Comparison of ENCODE assay signal across 14 mouse cellular contexts in genomic region chr2:121916047-121916970, GRCm38 (mm10). TPM values are rescaled to one million over a fixed set of nuclear protein-coding genes. Genes with fewer than 3 reads are reported as not detected.
DNase-seq lines count a peak whose midpoint lies in the region; ATAC-seq and TF ChIP-seq lines count a peak whose summit lies in the region.
"Had no signal": no experiment of that assay in that cellular context is flagged by ENCODE, and none has a peak within 500 bp of the region (broad histone marks: within the 10 kb centered on the region; RNA-seq: fewer than 3 reads in every experiment).

No protein-coding gene starts in this region.

- H3K36me3 ChIP-seq in intestine, postnatal 0 days (ENCODE audit: control insufficient read depth, insufficient read depth) = no peaks in the 10 kb centered on the region
- peaks cover 1% of the 10 kb centered on the region; the same call in 1 of the 2 replicates for H3K36me3 ChIP-seq in intestine, embryonic 16.5 days (ENCODE audit: control insufficient read depth, insufficient read depth, low read length)
- H3K36me3 ChIP-seq: stomach, embryonic 15.5 days had no signal

- no peak overlapping the region for H3K4me3 ChIP-seq in intestine, postnatal 0 days (ENCODE audit: low read depth, low read length)
- no peak overlapping the region for H3K4me3 ChIP-seq in intestine, embryonic 16.5 days (ENCODE audit: low read length)
- H3K4me3 ChIP-seq: erythroblast, embryonic 14.5 days; liver, embryonic 13.5 days; stomach, embryonic 15.5 days had no signal

- no peak overlapping the region for H3K4me2 ChIP-seq in intestine, postnatal 0 days (replicated peaks; ENCODE audit: low read depth)
- no peak overlapping the region for H3K4me2 ChIP-seq in intestine, embryonic 16.5 days (ENCODE audit: low read depth, low read length)
- H3K4me2 ChIP-seq: liver, embryonic 13.5 days; stomach, embryonic 15.5 days had no signal

- H3K27me3 ChIP-seq in intestine, postnatal 0 days (replicated peaks; ENCODE audit: control insufficient read depth, insufficient read depth, low read length) = no peaks in the 10 kb centered on the region
- no peaks in the 10 kb centered on the region for H3K27me3 ChIP-seq in intestine, embryonic 16.5 days (replicated peaks; ENCODE audit: control insufficient read depth, insufficient read depth, low read length)
- H3K27me3 ChIP-seq: liver, embryonic 13.5 days; stomach, embryonic 15.5 days had no signal

- H3K9ac ChIP-seq in intestine, postnatal 0 days (ENCODE audit: low read depth, low read length) = no peak overlapping the region
- no peak overlapping the region for H3K9ac ChIP-seq in intestine, embryonic 16.5 days (ENCODE audit: low read depth, low read length)
- H3K9ac ChIP-seq: liver, embryonic 13.5 days; stomach, embryonic 15.5 days had no signal

- no peak for ATAC-seq in intestine, postnatal 0 days
- ATAC-seq in intestine, embryonic 16.5 days = no peak
- ATAC-seq: inflammation-experienced regulatory T-cells, adult 6 months had no signal

- H3K4me1 ChIP-seq in intestine, postnatal 0 days (replicated peaks; ENCODE audit: control insufficient read depth, insufficient read depth, low read length) = no peaks in the 10 kb centered on the region
- no peaks in the 10 kb centered on the region for H3K4me1 ChIP-seq in intestine, embryonic 16.5 days (ENCODE audit: control insufficient read depth, insufficient read depth, low read length)
- H3K4me1 ChIP-seq: liver, embryonic 13.5 days; stomach, embryonic 15.5 days had no signal

- H3K27ac ChIP-seq in intestine, postnatal 0 days (ENCODE audit: low read depth, low read length) = no peak overlapping the region
- no peak overlapping the region for H3K27ac ChIP-seq in intestine, embryonic 16.5 days (ENCODE audit: low read length)
- H3K27ac ChIP-seq: liver, embryonic 13.5 days; stomach, embryonic 15.5 days had no signal

- peak; percentile 16 for DNase-seq in layer of hippocampus, adult 11-12 months (ENCODE audit: low spot score)
- DNase-seq in layer of hippocampus, postnatal 36 days = no peak
- peak; percentile 23 to 24 for DNase-seq in right cerebral cortex, adult 2 months (ENCODE audit: low spot score in 2 of 2)
- DNase-seq in right cerebral cortex, postnatal 4 days = no peak
- peak; percentile 16 for DNase-seq in layer of hippocampus, adult 9-11 months
- DNase-seq: cerebellum, adult 11 months; heart, postnatal 36 days; liver, embryonic 13.5 days had no signal

- WGBS in intestine, postnatal 0 days = 72% methylated on average over 5 of the region's 5 CpGs
- WGBS in intestine, embryonic 16.5 days = 83% methylated on average over 5 of the region's 5 CpGs

- no peaks in the 10 kb centered on the region for H3K9me3 ChIP-seq in intestine, postnatal 0 days (ENCODE audit: control insufficient read depth)
- H3K9me3 ChIP-seq in intestine, embryonic 16.5 days (ENCODE audit: control insufficient read depth, low read length) = no peaks in the 10 kb centered on the region
- H3K9me3 ChIP-seq: liver, embryonic 13.5 days; stomach, embryonic 15.5 days had no signal

- TF ChIP-seq CTCF in intestine, postnatal 0 days (IDR thresholded peaks at IDR 0.05; ENCODE audit: low read depth) = no peak

RNA-seq across cellular contexts. Expression of gene Ctdspl2, which starts 39.5 kb away (rescaled TPM):
- 10 to 100 TPM; 38.9 to 39.4 TPM for total RNA-seq in layer of hippocampus, postnatal 36 days (2021)
- 16.8 and 19.0 TPM in 2 replicates for polyA plus RNA-seq in intestine, postnatal 0 days (2015; fragmentation: Nextera tagmentation; extraction: Ambion mirVana)
- polyA plus RNA-seq in intestine, embryonic 16.5 days (2015; fragmentation: Nextera tagmentation; extraction: Ambion mirVana) = 31.8 and 34.9 TPM in 2 replicates

RNA-seq across cellular contexts. Expression of gene Mageb3, which starts 39.6 kb away (rescaled TPM):
- total RNA-seq in layer of hippocampus, postnatal 36 days (2021) = under 1 TPM; 0.22 to 0.30 TPM
- polyA plus RNA-seq in intestine, postnatal 0 days (2015; fragmentation: Nextera tagmentation; extraction: Ambion mirVana) = 0.07 TPM in 1 of 2 replicates, not detected in the other
- 0.09 and 0.16 TPM in 2 replicates for polyA plus RNA-seq in intestine, embryonic 16.5 days (2015; fragmentation: Nextera tagmentation; extraction: Ambion mirVana)
- total RNA-seq: heart, adult 18-20 months; heart, postnatal 36 days had no signal
- polyA plus RNA-seq: erythroblast, embryonic 14.5 days; inflammation-experienced regulatory T-cells, adult 6 months had no signal

RNA-seq across cellular contexts. Expression of gene Casc4, which starts 49.5 kb away (rescaled TPM):
- 100 to 1,000 TPM in 1 of 2 experiments, 10 to 100 TPM in 1; 97.9 to 115 TPM for total RNA-seq in layer of hippocampus, postnatal 36 days (2021)
- 12.5 and 14.5 TPM in 2 replicates for polyA plus RNA-seq in intestine, postnatal 0 days (2015; fragmentation: Nextera tagmentation; extraction: Ambion mirVana)
- polyA plus RNA-seq in intestine, embryonic 16.5 days (2015; fragmentation: Nextera tagmentation; extraction: Ambion mirVana) = 11.6 and 13.0 TPM in 2 replicates
- polyA plus RNA-seq: erythroblast, embryonic 14.5 days had no signal

Comparison
In these comparisons a context has a peak if more than half of its experiments do, and no peak if none do; other contexts are left out.
1. DNase-seq: peak in layer of hippocampus, adult 11-12 months (single experiment), right cerebral cortex, adult 2 months (2 of 2) and layer of hippocampus, adult 9-11 months (single experiment); none in layer of hippocampus, postnatal 36 days (0 of 2) and right cerebral cortex, postnatal 4 days (single experiment).